Comparison of ENCODE assay signal across 31 mouse cellular contexts in genomic region chr6:139135693-139136092, GRCm38 (mm10).
"Had no signal": no experiment of that assay in that cellular context is flagged by ENCODE, and none has a peak within 500 bp of the region (broad histone marks: within the 10 kb centered on the region; RNA-seq: fewer than 3 reads in every experiment).

No protein-coding gene starts in this region.

- H3K9ac ChIP-seq: limb, embryonic 12.5 days; limb, embryonic 13.5 days; limb, embryonic 15.5 days; liver, embryonic 12.5 days; liver, embryonic 13.5 days; liver, embryonic 14.5 days; liver, embryonic 15.5 days; liver, postnatal 0 days; lung, embryonic 14.5 days; lung, embryonic 15.5 days; midbrain, embryonic 12.5 days; midbrain, embryonic 13.5 days; midbrain, embryonic 15.5 days had no signal

- ATAC-seq: liver, embryonic 12.5 days; liver, postnatal 0 days; lung, postnatal 0 days; midbrain, embryonic 13.5 days; midbrain, embryonic 15.5 days; midbrain, embryonic 16.5 days had no signal

- H3K27me3 ChIP-seq: limb, embryonic 12.5 days; limb, embryonic 13.5 days; limb, embryonic 15.5 days; liver, embryonic 12.5 days; liver, embryonic 13.5 days; liver, embryonic 15.5 days; lung, embryonic 15.5 days; megakaryocyte, embryonic 14.5 days; midbrain, embryonic 12.5 days; midbrain, embryonic 13.5 days; midbrain, embryonic 15.5 days had no signal

- DNase-seq: left cerebral cortex, postnatal 4 days; liver; liver, embryonic 13.5 days; liver, postnatal 0 days; lung, adult 18-20 months; lung, adult 2 months; lung, embryonic 14.5 days; lung, postnatal 10 days; lung, postnatal 14 days; lung, postnatal 36 days; lung, postnatal 4 days; midbrain, embryonic 14.5 days had no signal

- H3K4me2 ChIP-seq: limb, embryonic 12.5 days; limb, embryonic 13.5 days; limb, embryonic 15.5 days; liver, embryonic 11.5 days; liver, embryonic 12.5 days; liver, embryonic 13.5 days; liver, embryonic 15.5 days; lung, embryonic 14.5 days; lung, embryonic 15.5 days; midbrain, embryonic 11.5 days; midbrain, embryonic 12.5 days; midbrain, embryonic 13.5 days; midbrain, embryonic 15.5 days had no signal

- H3K36me3 ChIP-seq: limb, embryonic 10.5 days; limb, embryonic 12.5 days; limb, embryonic 13.5 days; limb, embryonic 15.5 days; liver, embryonic 12.5 days; liver, embryonic 13.5 days; liver, embryonic 15.5 days; lung, embryonic 15.5 days; midbrain, embryonic 10.5 days; midbrain, embryonic 12.5 days; midbrain, embryonic 13.5 days; midbrain, embryonic 15.5 days had no signal

- H3K9me3 ChIP-seq: limb, embryonic 10.5 days; limb, embryonic 12.5 days; limb, embryonic 13.5 days; limb, embryonic 15.5 days; liver, embryonic 12.5 days; liver, embryonic 13.5 days; liver, embryonic 15.5 days; lung, embryonic 15.5 days; megakaryocyte, embryonic 14.5 days; midbrain, embryonic 10.5 days; midbrain, embryonic 12.5 days; midbrain, embryonic 13.5 days; midbrain, embryonic 15.5 days had no signal

- H3K4me3 ChIP-seq: limb, embryonic 10.5 days; limb, embryonic 12.5 days; limb, embryonic 13.5 days; limb, embryonic 15.5 days; liver, embryonic 12.5 days; liver, embryonic 13.5 days; liver, embryonic 15.5 days; lung, embryonic 15.5 days; megakaryocyte, embryonic 14.5 days; midbrain, embryonic 10.5 days; midbrain, embryonic 12.5 days; midbrain, embryonic 13.5 days; midbrain, embryonic 15.5 days; myocyte had no signal

- H3K27ac ChIP-seq: limb, embryonic 10.5 days; limb, embryonic 12.5 days; limb, embryonic 13.5 days; limb, embryonic 15.5 days; liver, embryonic 12.5 days; liver, embryonic 13.5 days; liver, embryonic 14.5 days; liver, embryonic 15.5 days; lung, embryonic 15.5 days; macrophage; midbrain, embryonic 10.5 days; midbrain, embryonic 12.5 days; midbrain, embryonic 13.5 days; midbrain, embryonic 15.5 days had no signal

- H3K4me1 ChIP-seq: limb, embryonic 10.5 days; limb, embryonic 12.5 days; limb, embryonic 13.5 days; limb, embryonic 15.5 days; liver, embryonic 12.5 days; liver, embryonic 13.5 days; liver, embryonic 15.5 days; lung, embryonic 15.5 days; megakaryocyte, embryonic 14.5 days; midbrain, embryonic 10.5 days; midbrain, embryonic 12.5 days; midbrain, embryonic 13.5 days; midbrain, embryonic 15.5 days had no signal
